Mouse (Mus musculus) kidney, adult 2 months (tissue): ENCODE measurements around the gene Iqcg.

Source experiments
- CTCF ChIP-seq: fragments of 200-500 bp; conservative IDR thresholded peaks from 2 replicates; pipeline ENCODE4 v1.5.1; 2011; ENCODE audit warnings: low read depth, mild to moderate bottlenecking, control low read depth, low read length, moderate library complexity, mixed read lengths; ENCODE audit not compliant: insufficient read depth, insufficient read length
- POLR2A ChIP-seq: fragments of 200-500 bp; IDR thresholded peaks from one replicate; pipeline ENCODE4 v1.6.1; 2011; ENCODE audit warnings: low read depth, low read length, control low read depth

- TF ChIP-seq POLR2A (no peak), CTCF (no peak)
Observed at GRCm38 (mm10) chr16:33060926-33061325, 4.9 kb upstream of the Iqcg start.
